Mouse (Mus musculus) embryonic facial prominence, embryonic 14.5 days (tissue): Measurements from ENCODE around the gene Mtcl1. TPM values are rescaled to one million over a fixed set of nuclear protein-coding genes. Genes with fewer than 3 reads are reported as not detected.

Experiments
- ATAC-seq: fragments of 200-750 bp; cut with Nextera tagmentation; 2 replicates; pipeline ENCODE4 v1.8.0; 2017; ENCODE audit warnings: low read depth, moderate number of reproducible peaks, moderate TSS enrichment
- DNase-seq: peaks from one replicate; pipeline ENCODE4 v3.0.0-alpha.2; 2015; ENCODE audit warnings: low spot score
- H3K27ac ChIP-seq: fragments of 300-500 bp; sonication (generic); replicated peaks from 2 replicates; pipeline ENCODE4 v1.5.1; 2014; ENCODE audit warnings: low read depth, mild to moderate bottlenecking, low read length, moderate library complexity
- H3K27me3 ChIP-seq: fragments of 300-500 bp; sonication (generic); replicated peaks from 2 replicates; pipeline ENCODE4 v1.6.1; 2014; ENCODE audit warnings: low read length; ENCODE audit not compliant: control insufficient read depth, insufficient read depth
- H3K36me3 ChIP-seq: fragments of 300-500 bp; sonication (generic); 2 replicates; pipeline ENCODE4 v1.6.1; 2014; ENCODE audit warnings: low read length, mixed read lengths; ENCODE audit not compliant: control insufficient read depth, insufficient read depth
- H3K4me1 ChIP-seq: fragments of 300-500 bp; sonication (generic); 2 replicates; pipeline ENCODE4 v1.6.1; 2014; ENCODE audit warnings: antibody characterized with exemption, low read length; ENCODE audit not compliant: control insufficient read depth, insufficient read depth
- H3K4me2 ChIP-seq: fragments of 300-500 bp; sonication (generic); 2 replicates; pipeline ENCODE4 v1.6.1; 2014; ENCODE audit warnings: low read depth, mild to moderate bottlenecking, low read length, moderate library complexity, mixed read lengths
- H3K4me3 ChIP-seq: fragments of 300-500 bp; sonication (generic); 2 replicates; pipeline ENCODE4 v1.5.1; 2014; ENCODE audit warnings: low read depth, mild to moderate bottlenecking, low read length
- H3K9ac ChIP-seq: fragments of 300-500 bp; sonication (generic); 2 replicates; pipeline ENCODE4 v1.6.1; 2014; ENCODE audit warnings: low read depth, mild to moderate bottlenecking, low read length, moderate library complexity, mixed read lengths
- H3K9me3 ChIP-seq: fragments of 300-500 bp; sonication (generic); 2 replicates; pipeline ENCODE4 v1.6.1; 2016; ENCODE audit warnings: low read length; ENCODE audit not compliant: control insufficient read depth
- WGBS: fragments of 180-500 bp; shearing (Covaris S2); extraction: QIAGEN DNeasy Blood & Tissue Kit; methylation state at CpG from one replicate; pipeline ENCODE4 v1.1.7; 2014; 5-methylcytosine and 5-hydroxymethylcytosine counted together
- polyA plus RNA-seq: library from polyadenylated mRNA; unstranded; fragments of >200 nt; fragmentation: Nextera tagmentation; extraction: Ambion mirVana; gene quantifications from 2 replicates; pipeline ENCODE4 v1.2.1, GENCODE M21; 2014

The Mtcl1 gene
- polyA plus RNA-seq, 1 experiment from 2014 or later: 8.8 TPM

DNA sequence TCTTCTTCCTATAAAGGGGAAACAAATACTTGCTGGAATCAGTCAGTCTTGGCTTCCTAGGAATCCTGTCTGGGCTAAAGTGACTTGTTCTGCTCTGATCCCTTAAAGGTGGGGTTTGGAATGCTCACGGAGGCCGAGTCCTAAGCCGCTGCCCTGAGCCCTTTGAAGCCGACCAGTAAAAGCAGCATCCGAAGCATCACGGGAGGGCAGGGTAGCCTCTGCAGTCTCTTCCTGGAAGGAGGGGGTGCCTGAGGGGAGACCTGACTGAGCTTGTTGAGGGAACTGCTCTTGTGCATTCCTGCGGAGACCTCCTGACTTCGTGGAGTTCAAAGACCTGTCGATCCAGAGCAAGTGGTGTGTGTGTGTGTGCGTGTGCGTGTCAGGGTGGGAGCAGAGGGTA lies 103.2 kb downstream of the Mtcl1 start:
- 0 out of 2 replicates have a peak, but pooled peaks cover 11% of the 10 kb centered on the region for H3K4me1 ChIP-seq
- ATAC-seq (no peak), DNase-seq (peak; percentile 42)
- H3K9ac ChIP-seq: no peak overlapping the region
- H3K27ac ChIP-seq: no peak overlapping the region
- no peaks in the 10 kb centered on the region for H3K27me3 ChIP-seq
- WGBS: 64% methylated on average over 11 of the region's 11 CpGs
- no peak overlapping the region for H3K4me3 ChIP-seq
- no peak overlapping the region for H3K4me2 ChIP-seq
- H3K9me3 ChIP-seq: no peaks in the 10 kb centered on the region
- peaks cover 14% of the 10 kb centered on the region for H3K36me3 ChIP-seq

DNA sequence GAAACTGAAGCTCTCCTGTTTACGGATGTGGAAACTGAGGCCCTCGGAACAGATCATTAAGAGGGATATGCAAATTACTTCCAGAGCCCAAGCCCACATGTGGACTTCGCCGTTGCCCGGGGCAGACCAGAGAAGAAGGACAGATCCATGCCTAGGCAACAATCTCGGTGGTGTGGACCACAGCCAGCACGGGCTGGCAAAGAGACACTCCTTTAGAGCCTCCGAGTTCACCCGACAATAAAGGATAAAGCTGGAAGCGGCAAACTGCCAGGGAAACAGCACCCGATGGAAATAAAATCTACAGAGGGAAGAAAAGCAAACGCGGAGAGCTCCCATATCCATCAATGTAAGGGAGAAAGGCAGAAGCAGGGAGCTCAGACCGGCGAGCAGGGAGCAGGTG lies 103.9 kb downstream of the Mtcl1 start:
- H3K4me2 ChIP-seq: no peak overlapping the region
- 0 out of 2 replicates have a peak, but pooled peaks cover 7% of the 10 kb centered on the region for H3K4me1 ChIP-seq
- no peaks in the 10 kb centered on the region for H3K27me3 ChIP-seq
- H3K36me3 ChIP-seq: peaks cover 14% of the 10 kb centered on the region
- H3K27ac ChIP-seq: no peak overlapping the region
- DNase-seq (no peak), ATAC-seq (no peak)
- no peak overlapping the region for H3K4me3 ChIP-seq
- WGBS: 71% methylated on average over 15 of the region's 15 CpGs
- H3K9ac ChIP-seq: no peak overlapping the region
- no peaks in the 10 kb centered on the region for H3K9me3 ChIP-seq

DNA sequence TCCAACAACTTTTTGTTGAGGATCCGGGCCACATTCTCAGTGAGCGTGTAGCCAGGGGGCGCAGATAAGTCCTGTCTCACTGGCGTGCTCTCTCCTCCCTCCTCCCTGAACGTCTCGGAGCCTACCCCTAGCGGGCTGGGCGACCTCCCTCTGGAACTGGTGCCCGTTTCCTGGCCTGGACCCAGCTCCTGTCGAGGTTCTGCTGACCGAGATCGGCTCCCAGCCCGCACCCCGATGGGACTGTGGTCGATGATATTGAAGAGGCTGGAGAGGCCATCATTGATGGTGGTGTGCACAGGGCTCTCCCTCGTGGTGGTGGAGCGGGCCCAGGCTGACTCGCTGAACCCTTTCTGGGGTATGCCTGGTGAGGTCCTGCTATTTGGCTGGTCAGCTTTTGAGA lies 106.6 kb downstream of the Mtcl1 start:
- DNase-seq (no peak), ATAC-seq (no peak)
- Histone ChIP-seq H3K9me3 (no peaks in the 10 kb centered on the region), H3K27me3 (no peaks in the 10 kb centered on the region), H3K36me3 (peaks cover 14% of the 10 kb centered on the region), H3K27ac (no peak overlapping the region), H3K4me3 (no peak overlapping the region), H3K4me1 (no peaks in the 10 kb centered on the region), H3K4me2 (no peak overlapping the region), H3K9ac (no peak overlapping the region)
- 96% methylated on average over 16 of the region's 18 CpGs for WGBS

DNA sequence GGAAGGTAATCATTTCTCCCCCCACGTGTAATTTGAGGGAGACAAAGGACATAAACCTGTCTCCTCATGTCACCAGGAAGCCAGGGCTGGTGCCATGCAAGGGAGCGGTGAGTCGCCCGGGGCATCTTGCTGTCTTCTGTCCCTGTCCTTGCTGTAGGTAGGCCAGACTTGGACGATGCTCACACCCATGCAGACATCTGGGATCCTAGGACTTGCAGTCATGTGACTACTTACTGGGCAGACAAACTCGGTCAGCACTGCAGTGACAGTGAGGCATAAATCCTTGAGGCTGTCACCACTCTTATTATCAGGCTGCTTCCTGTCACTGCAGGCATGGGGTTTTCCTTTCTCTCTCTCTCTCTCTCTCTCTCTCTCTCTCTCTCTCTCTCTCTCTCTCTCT lies 107.9 kb downstream of the Mtcl1 start:
- DNase-seq (no peak), ATAC-seq (no peak)
- Histone ChIP-seq H3K4me3 (no peak overlapping the region), H3K36me3 (peaks cover 14% of the 10 kb centered on the region), H3K4me2 (no peak overlapping the region), H3K27me3 (no peaks in the 10 kb centered on the region), H3K9me3 (no peaks in the 10 kb centered on the region), H3K27ac (no peak overlapping the region), H3K4me1 (no peaks in the 10 kb centered on the region), H3K9ac (no peak overlapping the region)
- 86% methylated on average over 6 of the region's 6 CpGs for WGBS

DNA sequence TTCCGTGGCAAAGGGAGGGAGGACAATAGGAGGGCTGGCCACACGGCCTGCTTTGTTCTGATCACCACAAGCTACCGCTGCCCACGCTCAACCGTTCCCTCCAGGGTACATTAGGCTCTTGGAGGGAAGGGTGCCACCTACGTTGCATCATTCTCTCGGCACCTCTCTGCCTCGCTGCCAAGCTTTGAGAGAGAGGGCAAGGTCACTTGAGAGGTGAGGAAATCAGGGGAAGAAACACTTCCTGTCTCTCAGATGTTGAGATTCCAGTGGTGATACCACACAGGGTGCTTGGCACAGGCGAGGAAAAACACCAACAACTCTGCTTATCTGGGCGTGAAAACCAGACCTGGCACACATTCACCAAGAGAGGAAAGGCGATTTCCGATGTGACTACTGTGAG lies 108.8 kb downstream of the Mtcl1 start:
- Histone ChIP-seq H3K36me3 (peaks cover 14% of the 10 kb centered on the region), H3K9me3 (no peaks in the 10 kb centered on the region), H3K9ac (no peak overlapping the region), H3K4me3 (no peak overlapping the region), H3K27ac (no peak overlapping the region), H3K4me1 (no peaks in the 10 kb centered on the region), H3K4me2 (no peak overlapping the region), H3K27me3 (no peaks in the 10 kb centered on the region)
- 86% methylated on average over 12 of the region's 12 CpGs for WGBS
- no peak for ATAC-seq
- DNase-seq: no peak

DNA sequence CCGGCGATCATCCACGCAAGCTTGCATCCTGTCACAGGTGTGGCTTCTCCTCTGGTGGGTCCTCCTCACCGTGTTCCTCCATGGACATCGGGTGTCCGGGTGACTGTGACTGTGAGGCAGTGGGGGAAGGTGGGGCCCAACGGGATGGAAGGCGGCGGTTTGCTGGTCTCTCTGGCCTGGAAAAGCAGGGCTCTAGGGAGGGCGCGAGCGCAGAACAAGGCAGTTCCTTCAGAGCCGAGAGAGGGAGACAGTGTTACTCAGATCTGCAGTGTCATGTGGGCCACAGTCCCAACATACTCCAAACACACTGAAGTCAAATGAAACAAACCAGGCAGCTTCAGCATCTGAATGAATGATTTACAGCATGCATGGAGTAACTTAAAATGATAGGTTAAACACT lies 111.6 kb downstream of the Mtcl1 start:
- Histone ChIP-seq H3K27me3 (no peaks in the 10 kb centered on the region), H3K4me3 (no peak overlapping the region), H3K9ac (no peak overlapping the region), H3K27ac (no peak overlapping the region), H3K9me3 (no peaks in the 10 kb centered on the region), H3K4me1 (no peaks in the 10 kb centered on the region), H3K36me3 (no peaks in the 10 kb centered on the region), H3K4me2 (no peak overlapping the region)
- DNase-seq: no peak
- WGBS: 90% methylated on average over 13 of the region's 13 CpGs
- ATAC-seq: no peak

DNA sequence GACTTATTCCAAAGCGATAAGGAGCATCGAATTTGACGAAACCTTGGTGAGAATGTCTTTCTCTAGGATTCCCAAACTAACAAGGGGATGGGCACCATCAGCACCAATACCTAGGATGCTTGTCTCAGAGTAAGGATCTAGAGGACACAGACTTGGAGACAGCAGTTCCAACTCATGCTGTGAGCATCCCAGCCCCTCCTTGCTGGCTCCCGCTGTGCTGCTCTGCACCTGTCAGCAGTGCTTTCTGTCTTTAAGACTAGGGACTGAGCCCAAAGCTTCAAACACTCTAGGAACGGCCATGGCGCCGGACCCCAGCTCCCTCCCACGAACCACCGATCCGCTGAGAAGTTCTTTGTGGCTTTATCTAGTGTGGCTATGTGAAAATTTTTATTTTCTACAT lies 114.0 kb downstream of the Mtcl1 start:
- H3K27me3 ChIP-seq: no peaks in the 10 kb centered on the region
- H3K9me3 ChIP-seq: no peaks in the 10 kb centered on the region
- no peak for DNase-seq
- H3K9ac ChIP-seq: no peak overlapping the region
- no peak for ATAC-seq
- no peak overlapping the region for H3K4me3 ChIP-seq
- H3K4me1 ChIP-seq: no peaks in the 10 kb centered on the region
- H3K27ac ChIP-seq: no peak overlapping the region
- no peaks in the 10 kb centered on the region for H3K36me3 ChIP-seq
- no peak overlapping the region for H3K4me2 ChIP-seq
- whole genome bisulfite sequencing: 93% methylated on average over 10 of the region's 10 CpGs

DNA sequence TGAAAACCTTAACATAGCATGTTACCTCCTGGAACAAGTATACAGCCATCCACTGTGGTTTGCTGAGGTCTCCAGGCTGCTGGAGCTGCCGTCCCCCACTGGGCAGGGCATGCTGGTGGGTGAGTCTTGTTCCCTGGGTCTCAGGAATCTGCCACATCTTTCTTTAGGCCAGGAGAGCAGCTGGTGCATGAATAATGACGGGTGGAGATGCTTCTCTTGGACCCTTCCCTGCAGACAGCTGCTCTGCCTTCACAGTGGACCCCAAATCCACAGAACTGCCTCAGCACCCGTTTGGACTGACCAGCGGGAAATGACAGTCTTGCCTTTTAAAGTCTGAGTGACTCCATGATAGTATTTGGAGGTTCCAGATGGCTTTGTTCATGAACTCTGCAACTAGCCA lies 114.7 kb downstream of the Mtcl1 start:
- no peak for ATAC-seq
- WGBS: 53% methylated on average over 4 of the region's 4 CpGs
- Histone ChIP-seq H3K4me3 (no peak overlapping the region), H3K27ac (no peak overlapping the region), H3K4me2 (no peak overlapping the region), H3K9me3 (no peaks in the 10 kb centered on the region), H3K27me3 (no peaks in the 10 kb centered on the region), H3K36me3 (no peaks in the 10 kb centered on the region), H3K9ac (no peak overlapping the region), H3K4me1 (no peaks in the 10 kb centered on the region)
- no peak for DNase-seq

DNA sequence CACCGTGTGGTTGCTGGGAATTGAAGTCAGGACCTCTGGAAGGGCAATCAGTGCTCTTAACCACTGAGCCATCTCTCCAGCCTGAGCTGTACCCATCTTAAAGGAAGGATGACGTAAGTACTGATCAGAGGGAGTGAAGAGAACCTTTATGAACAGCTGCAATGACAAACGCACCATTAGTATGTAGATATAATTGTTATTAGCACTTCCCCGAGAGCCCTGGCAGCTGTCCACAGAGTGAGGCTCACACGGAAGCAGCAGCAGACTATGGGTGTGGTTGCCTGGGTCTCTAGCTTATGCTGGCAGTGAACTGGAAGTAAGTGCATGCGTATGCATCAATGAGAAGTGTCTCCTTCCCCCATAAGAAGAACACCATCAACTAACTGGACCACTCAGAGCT lies 118.3 kb downstream of the Mtcl1 start:
- no peak overlapping the region for H3K4me3 ChIP-seq
- DNase-seq (no peak), ATAC-seq (no peak)
- no peaks in the 10 kb centered on the region for H3K27me3 ChIP-seq
- H3K4me1 ChIP-seq: no peaks in the 10 kb centered on the region
- H3K36me3 ChIP-seq: no peaks in the 10 kb centered on the region
- H3K4me2 ChIP-seq: no peak overlapping the region
- no peak overlapping the region for H3K27ac ChIP-seq
- 57% methylated on average over 6 of the region's 6 CpGs for whole genome bisulfite sequencing
- no peaks in the 10 kb centered on the region for H3K9me3 ChIP-seq
- no peak overlapping the region for H3K9ac ChIP-seq
